Mouse (Mus musculus) small intestine, adult 2 months (tissue): ENCODE measurements around the gene Cyp4f39. TPM values are rescaled to one million over a fixed set of nuclear protein-coding genes. Genes with fewer than 3 reads are reported as not detected.
"Not testable (repeated sequence)": the region's sequence is repeated elsewhere in the genome, so short reads cannot be mapped to it uniquely, and the experiment has no call there.

Experiments used
- H3K27ac ChIP-seq: fragments of 200-500 bp; 2 replicates; pipeline ENCODE4 v1.5.1; 2012; ENCODE audit warnings: low read depth, low read length, control low read depth, inconsistent platforms; ENCODE audit not compliant: insufficient read depth
- H3K27me3 ChIP-seq: fragments of 200-500 bp; 2 replicates; pipeline ENCODE4 v1.6.1; 2012; ENCODE audit warnings: mild to moderate bottlenecking, moderate library complexity, low read length, inconsistent platforms; ENCODE audit not compliant: control insufficient read depth, insufficient read depth
- H3K36me3 ChIP-seq: fragments of 200-500 bp; 2 replicates; pipeline ENCODE4 v1.6.1; 2012; ENCODE audit warnings: mild to moderate bottlenecking, low read length, control low read depth, inconsistent platforms; ENCODE audit not compliant: control insufficient read depth, insufficient read depth
- H3K4me1 ChIP-seq: fragments of 200-500 bp; 2 replicates; pipeline ENCODE4 v1.6.1; 2012; ENCODE audit warnings: low read length, inconsistent platforms, mixed read lengths; ENCODE audit not compliant: control insufficient read depth, insufficient read depth, insufficient read length
- H3K4me3 ChIP-seq: fragments of 200-500 bp; 2 replicates; pipeline ENCODE4 v1.5.1; 2012; ENCODE audit warnings: low read depth, mild to moderate bottlenecking, control low read depth, inconsistent platforms, low read length, moderate library complexity
- CTCF ChIP-seq: fragments of 200-500 bp; IDR thresholded peaks from 2 replicates; pipeline ENCODE4 v1.5.1; 2012; ENCODE audit warnings: low read depth, mild to moderate bottlenecking, control low read depth, inconsistent platforms, low read length, moderate library complexity, mixed read lengths; ENCODE audit not compliant: insufficient replicate concordance, insufficient read length; ENCODE audit errors: extremely low read depth
- POLR2A ChIP-seq: fragments of 200-500 bp; IDR thresholded peaks from 2 replicates; pipeline ENCODE4 v1.6.1; 2012; ENCODE audit warnings: low read depth, mild to moderate bottlenecking, control low read depth, inconsistent platforms, low read length, moderate library complexity
- WGBS: fragments of 180-500 bp; shearing (Covaris S2); methylation state at CpG from one replicate; pipeline ENCODE4 v1.1.7; 2018; 5-methylcytosine and 5-hydroxymethylcytosine counted together
- polyA plus RNA-seq: library from polyadenylated mRNA; depleted of rRNA; stranded (reverse); fragments of >200 nt; gene quantifications from 2 replicates; pipeline ENCODE4 v1.2.3, GENCODE M21; 2012

The Cyp4f39 gene
- polyA plus RNA-seq, 1 experiment: 0.65 TPM

DNA sequence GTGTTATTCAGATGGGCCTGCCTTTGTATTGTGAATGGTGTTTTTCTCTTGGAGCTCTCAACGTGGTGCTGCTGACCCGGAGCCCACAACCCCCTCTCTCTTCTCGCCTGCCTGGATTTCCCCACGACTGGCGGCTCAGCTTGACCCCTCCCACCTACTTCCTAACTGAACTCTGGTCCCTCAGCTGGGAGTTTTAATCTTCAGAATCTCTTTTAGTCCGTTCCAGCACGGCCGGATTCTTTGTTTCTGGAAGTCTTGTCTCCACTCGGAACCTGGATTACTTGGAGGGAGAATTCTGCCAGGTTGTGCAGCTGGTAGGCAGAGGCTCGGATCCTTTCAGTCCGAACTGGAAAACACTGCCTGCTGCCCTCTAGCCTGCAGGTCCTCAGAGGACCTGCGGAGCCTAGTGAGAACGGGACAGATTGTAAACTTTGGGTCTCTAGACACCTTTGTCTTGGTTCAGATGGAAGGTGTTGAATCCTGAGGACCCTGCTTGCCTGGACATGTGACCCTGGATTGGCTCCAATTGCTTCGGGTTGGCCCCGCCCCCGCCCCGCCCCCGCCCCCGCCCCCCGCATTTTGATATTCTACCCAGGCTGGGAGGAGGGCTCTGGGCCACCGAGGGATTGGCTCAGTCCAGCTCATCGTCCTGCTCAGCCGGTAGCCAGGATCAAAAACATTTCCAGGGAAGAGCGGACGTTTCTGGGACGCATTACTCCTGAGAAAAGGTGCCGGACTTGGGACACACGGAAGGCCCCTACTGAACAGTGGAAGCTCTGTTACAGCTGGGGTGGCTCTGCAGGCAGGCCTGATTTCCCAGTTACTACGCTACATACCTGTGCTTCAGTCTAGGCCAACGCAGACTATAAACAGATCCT is 53.6 kb downstream of the Cyp4f39 start, which contains the start of gene Cyp4f17:
Cyp4f17 (plus strand) TSS at position 200 of the 878 bp plus-strand sequence.
- no peaks in the 10 kb centered on the region for H3K36me3 ChIP-seq
- peak within 1 kb of the TSS; percentile 67 for H3K4me3 ChIP-seq
- TF ChIP-seq CTCF (no peak), POLR2A (no peak; the same call in 1 of the 2 replicates)
- under 1% methylated on average over 30 of the region's 30 CpGs for WGBS
- no peaks in the 10 kb centered on the region; the same call in 1 of the 2 replicates for H3K4me1 ChIP-seq
- H3K27ac ChIP-seq: no peak within 1 kb of the TSS
- no peaks in the 10 kb centered on the region for H3K27me3 ChIP-seq

DNA sequence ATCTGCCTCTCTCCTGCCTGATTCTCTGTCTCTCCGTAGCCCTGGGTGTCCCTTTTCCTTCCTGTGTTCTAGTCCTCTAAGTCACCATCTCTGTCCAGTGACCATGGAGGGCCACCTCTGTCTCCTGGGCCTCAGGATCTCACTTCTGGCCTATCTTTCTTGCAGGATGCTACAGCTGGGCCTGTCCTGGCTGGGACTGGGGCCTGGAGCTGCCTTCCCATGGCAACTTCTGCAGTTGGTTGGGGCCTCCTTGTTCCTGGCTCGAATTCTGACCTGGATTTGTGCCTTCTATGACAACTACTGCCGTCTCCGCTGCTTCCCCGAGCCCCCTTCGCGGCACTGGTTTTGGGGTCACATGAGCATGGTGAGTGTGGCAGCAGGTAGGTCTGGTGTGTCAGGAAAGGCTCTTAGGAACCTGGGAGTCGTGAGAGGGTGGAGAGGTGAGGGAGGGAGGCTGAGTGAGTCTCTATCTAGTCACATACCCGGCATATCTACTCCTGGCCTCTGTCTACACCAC is 54.3 kb downstream of the Cyp4f39 start:
- Histone ChIP-seq H3K4me3 (peak overlapping the region; percentile 67), H3K4me1 (no peaks in the 10 kb centered on the region; the same call in 1 of the 2 replicates), H3K27ac (no peak overlapping the region), H3K27me3 (no peaks in the 10 kb centered on the region), H3K36me3 (no peaks in the 10 kb centered on the region)
- WGBS: 57% methylated on average over 9 of the region's 9 CpGs
- TF ChIP-seq POLR2A (no peak), CTCF (no peak)

DNA sequence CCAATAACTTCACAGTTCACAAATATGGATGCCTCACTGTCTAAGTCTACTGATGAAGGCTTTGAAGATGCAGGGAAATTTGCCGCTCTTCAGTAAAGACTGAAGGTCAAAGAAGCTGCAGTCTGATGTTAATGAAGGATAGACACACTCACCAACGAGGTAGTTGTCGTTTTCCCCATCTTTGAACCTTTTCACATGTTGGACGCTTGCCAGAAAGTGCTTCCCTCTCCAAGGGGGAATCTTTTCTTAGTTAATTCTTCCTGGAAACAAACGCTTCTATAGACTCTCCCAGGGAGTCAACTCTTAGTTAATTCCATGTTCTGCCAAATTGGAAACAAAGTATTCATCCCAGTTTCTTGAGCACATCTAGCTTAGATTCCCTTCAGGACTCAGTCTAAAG is 63.6 kb downstream of the Cyp4f39 start:
- Histone ChIP-seq H3K27ac (no peak overlapping the region), H3K27me3 (no peaks in the 10 kb centered on the region), H3K36me3 (no peaks in the 10 kb centered on the region), H3K4me1 (no peaks in the 10 kb centered on the region), H3K4me3 (no peak overlapping the region)
- TF ChIP-seq POLR2A (no peak), CTCF (no peak)
- WGBS: 56% methylated on average over 5 of the region's 5 CpGs

DNA sequence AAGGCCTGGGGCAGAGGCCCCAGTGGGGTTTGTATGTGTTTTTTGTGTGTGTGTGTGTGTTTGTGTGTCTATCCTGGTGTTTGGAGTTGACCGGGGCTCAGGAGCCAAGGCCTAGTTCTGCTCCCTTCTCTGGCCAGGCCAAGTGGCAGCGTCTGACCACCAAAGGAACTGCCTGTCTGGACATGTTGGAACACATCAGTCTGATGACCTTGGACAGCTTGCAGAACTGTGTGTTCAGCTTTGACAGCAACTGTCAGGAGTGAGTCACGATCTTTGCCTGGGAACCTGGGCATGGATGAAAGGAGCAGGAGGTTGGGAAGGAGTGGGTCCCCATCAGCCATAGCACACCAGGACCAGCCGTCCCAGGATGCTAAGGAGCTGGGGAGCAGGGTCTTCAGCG is 69.5 kb downstream of the Cyp4f39 start:
- Histone ChIP-seq H3K4me1 (no peaks in the 10 kb centered on the region), H3K36me3 (no peaks in the 10 kb centered on the region), H3K27me3 (no peaks in the 10 kb centered on the region), H3K4me3 (no peak overlapping the region), H3K27ac (no peak overlapping the region)
- WGBS: 93% methylated on average over 5 of the region's 5 CpGs
- TF ChIP-seq CTCF: no peak
- no peak for TF ChIP-seq POLR2A

DNA sequence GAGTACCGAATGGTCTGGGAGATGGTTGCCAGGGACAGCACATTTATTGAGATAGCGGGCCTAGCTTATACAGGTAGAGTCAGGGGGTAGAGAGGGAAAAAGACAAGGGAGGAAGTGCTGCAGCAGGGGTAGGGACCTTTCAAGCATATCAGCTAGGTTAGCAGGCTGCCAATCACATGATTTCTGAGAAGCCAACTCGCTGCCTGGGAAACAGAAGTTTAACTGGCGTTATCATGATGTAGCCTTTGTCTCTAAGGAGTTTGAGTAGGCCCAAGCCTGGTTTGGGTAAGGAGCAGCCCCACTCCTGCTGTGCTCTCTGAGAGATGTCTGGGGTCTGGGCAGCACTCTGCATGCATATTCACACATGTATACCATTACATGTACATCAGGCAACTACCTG is 69.9 kb downstream of the Cyp4f39 start:
- no peak overlapping the region for H3K27ac ChIP-seq
- 86% methylated on average over 4 of the region's 4 CpGs for WGBS
- TF ChIP-seq CTCF (no peak), POLR2A (no peak)
- no peaks in the 10 kb centered on the region for H3K36me3 ChIP-seq
- H3K4me1 ChIP-seq: no peaks in the 10 kb centered on the region
- H3K4me3 ChIP-seq: no peak overlapping the region
- no peaks in the 10 kb centered on the region for H3K27me3 ChIP-seq

DNA sequence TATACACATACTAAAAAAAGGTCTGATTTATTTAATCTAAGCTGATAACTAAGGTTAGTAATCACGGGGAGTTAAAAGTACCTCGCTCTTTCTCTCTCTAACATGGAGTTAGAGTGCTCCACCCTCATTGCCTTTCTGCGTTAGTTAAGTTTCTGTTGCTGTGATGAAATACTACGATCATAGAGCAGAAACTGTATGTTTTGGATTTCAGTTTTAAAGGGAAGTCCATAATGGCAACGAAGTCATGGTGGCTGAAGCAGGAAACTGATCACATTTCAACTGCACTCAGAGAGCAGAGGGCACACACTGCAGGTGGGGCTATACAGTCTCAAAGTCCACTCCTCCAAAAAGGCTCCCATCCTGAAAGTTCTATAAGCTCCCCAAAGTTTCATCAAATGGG is 70.3 kb downstream of the Cyp4f39 start:
- Histone ChIP-seq H3K4me1 (peaks cover 1% of the 10 kb centered on the region; the same call in 1 of the 2 replicates), H3K27ac (no peak overlapping the region), H3K4me3 (no peak overlapping the region), H3K27me3 (no peaks in the 10 kb centered on the region), H3K36me3 (no peaks in the 10 kb centered on the region)
- TF ChIP-seq POLR2A (no peak), CTCF (no peak)
- 63% methylated on average over 5 of the region's 5 CpGs for WGBS

DNA sequence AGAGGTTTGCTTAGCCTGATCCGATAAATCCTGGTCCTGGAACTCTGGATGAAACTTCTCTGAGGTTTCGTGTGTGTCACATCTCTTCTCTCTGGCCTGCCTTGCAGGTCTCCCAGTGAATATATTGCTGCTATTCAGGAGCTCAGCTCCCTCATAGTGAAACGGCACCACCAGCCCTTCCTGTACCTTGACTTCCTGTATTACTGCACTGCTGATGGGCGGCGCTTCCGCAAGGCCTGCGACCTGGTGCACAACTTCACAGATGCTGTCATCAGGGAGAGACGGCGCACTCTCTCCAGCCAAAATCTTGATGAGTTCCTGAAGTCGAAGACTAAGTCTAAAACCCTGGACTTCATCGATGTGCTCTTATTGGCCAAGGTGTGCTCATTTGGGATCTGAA is 71.4 kb downstream of the Cyp4f39 start:
- Histone ChIP-seq H3K4me1 (peaks cover 5% of the 10 kb centered on the region; the same call in 1 of the 2 replicates), H3K27ac (no peak overlapping the region), H3K4me3 (peak overlapping the region; percentile 59), H3K36me3 (no peaks in the 10 kb centered on the region), H3K27me3 (no peaks in the 10 kb centered on the region)
- TF ChIP-seq POLR2A: no peak
- no peak for TF ChIP-seq CTCF
- WGBS: 84% methylated on average over 11 of the region's 11 CpGs

DNA sequence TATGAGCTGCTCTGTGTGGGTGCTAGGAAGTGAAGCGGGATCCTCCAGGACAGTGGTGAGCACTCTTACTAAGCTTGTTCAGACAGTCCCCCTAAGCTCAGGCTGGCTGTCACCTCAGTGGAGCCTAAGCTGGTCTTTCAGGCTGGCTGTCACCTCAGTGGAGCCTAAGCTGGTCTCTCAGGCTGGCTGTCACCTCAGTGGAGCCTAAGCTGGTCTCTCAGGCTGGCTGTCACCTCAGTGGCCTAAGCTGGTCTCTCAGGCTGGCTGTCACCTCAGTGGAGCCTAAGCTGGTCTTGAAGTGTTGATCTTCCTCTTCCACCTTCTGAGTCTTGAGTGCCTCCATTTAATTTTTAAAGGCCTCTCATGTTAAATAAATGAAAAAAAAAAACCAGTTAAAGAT is 73.8 kb downstream of the Cyp4f39 start:
- H3K36me3 ChIP-seq, H3K4me3 ChIP-seq, H3K27ac ChIP-seq, H3K27me3 ChIP-seq, H3K4me1 ChIP-seq: not testable (repeated sequence)
- WGBS: 96% methylated on average over 1 of the region's 1 CpGs
